Mouse (Mus musculus): ENCODE data around the gene Ctsz. TPM values are rescaled to one million over a fixed set of nuclear protein-coding genes. Genes with fewer than 3 reads are reported as not detected.

The Ctsz gene
- total and polyA plus RNA-seq, 3 experiments, result 141 to 417 (median 219) TPM

GRCm38 (mm10) chr2:174477543-174478319, 38.9 kb upstream of the Ctsz start:
- Histone ChIP-seq H3K27ac (ENCODE audit: insufficient read depth, low read depth) (no peak overlapping the region), H3K36me3 (replicated peaks in 1 of 2; ENCODE audit: control insufficient read depth in 1 of 2, insufficient read depth in 1 of 2, low read length in 1 of 2) (no peaks in the 10 kb centered on the region), H3K9me3 (replicated peaks; ENCODE audit: low read length) (no peaks in the 10 kb centered on the region), H3K4me1 (ENCODE audit: control insufficient read depth in 1 of 2, insufficient read depth in 2 of 2) (peaks cover 6 to 22% of the 10 kb centered on the region in 2 experiments; a peak in 2 of 4 replicates), H3K27me3 (replicated peaks) (no peaks in the 10 kb centered on the region), H3K4me3 (replicated peaks in 1 of 3; ENCODE audit: low read depth in 2 of 3, low read length in 2 of 3, poor library complexity in 1 of 3) (no peak overlapping the region), H3K9ac (ENCODE audit: insufficient read depth, low read depth) (no peak overlapping the region), H3K79me2 (replicated peaks; ENCODE audit: control insufficient read depth, extremely low read depth, insufficient read depth, poor library complexity, severe bottlenecking) (no peaks in the 10 kb centered on the region), H3K4me2 (ENCODE audit: insufficient read depth, low read depth, poor library complexity, severe bottlenecking) (no peak overlapping the region)
- TF ChIP-seq TCF12 (IDR thresholded peaks at IDR 0.05; ENCODE audit: low read depth, low read length), result no peak
- no peak for TF ChIP-seq CHD2 (IDR thresholded peaks at IDR 0.05; ENCODE audit: low read length)
- no peak for TF ChIP-seq IRF4 (IDR thresholded peaks at IDR 0.05; ENCODE audit: low read depth, low read length)
- no peak for TF ChIP-seq ZC3H11A (IDR thresholded peaks at IDR 0.05; ENCODE audit: low read depth, low read length)
- in situ Hi-C loops (cut with MboI; ENCODE audit: low pct_ligation_motif_present, low pct_unique_long_range_greater_than_20kb, low sequenced_read_pairs) (no loop called here), dilution Hi-C loops (cut with MboI; ENCODE audit: extremely low pct_ligation_motif_present, extremely low pct_unique_long_range_greater_than_20kb, low sequenced_read_pairs) (no loop called here)
- no peak for DNase-seq (ENCODE audit: extremely low read depth)

- in situ Hi-C loops (cut with MboI; ENCODE audit: low pct_ligation_motif_present, low pct_unique_long_range_greater_than_20kb, low sequenced_read_pairs), result no loop called here
- TF ChIP-seq USF1 (IDR thresholded peaks at IDR 0.05; ENCODE audit: low read depth, low read length) (no peak), ELF1 (IDR thresholded peaks at IDR 0.05; ENCODE audit: low read depth, low read length) (no peak), MYC (IDR thresholded peaks at IDR 0.05; ENCODE audit: low read depth, low read length) (peak; percentile 3; the same call in 1 of the 2 replicates), RAD21 (IDR thresholded peaks at IDR 0.05; ENCODE audit: low read depth, low read length) (no peak), JUND (conservative IDR thresholded peaks at IDR 0.05; ENCODE audit: low read depth, low read length) (no peak), MXI1 (IDR thresholded peaks at IDR 0.05; ENCODE audit: low read depth, low read length) (peak; percentile 70; the same call in 1 of the 2 replicates), TBP (conservative IDR thresholded peaks at IDR 0.05; ENCODE audit: low read depth, low read length) (0 out of 2 replicates have a peak, but pooled peaks have one; percentile 20), EP300 (IDR thresholded peaks at IDR 0.05; ENCODE audit: low read length) (no peak), CHD1 (IDR thresholded peaks at IDR 0.05; ENCODE audit: low read depth, low read length) (no peak), BHLHE40 (IDR thresholded peaks at IDR 0.05; ENCODE audit: low read depth, low read length) (peak; percentile 82), ETS1 (conservative IDR thresholded peaks at IDR 0.05; ENCODE audit: low read depth, low read length) (no peak), MEF2A (IDR thresholded peaks at IDR 0.05; ENCODE audit: borderline replicate concordance, low read depth, low read length) (no peak)
- Histone ChIP-seq H3K27me3 (replicated peaks) (no peaks in the 10 kb centered on the region), H3K36me3 (replicated peaks in 1 of 2; ENCODE audit: control insufficient read depth in 1 of 2, insufficient read depth in 1 of 2, low read length in 1 of 2) (peaks cover 15 to 29% of the 10 kb centered on the region in 2 experiments), H3K9me3 (replicated peaks; ENCODE audit: low read length) (no peaks in the 10 kb centered on the region), H3K79me2 (replicated peaks; ENCODE audit: control insufficient read depth, extremely low read depth, insufficient read depth, poor library complexity, severe bottlenecking) (peaks cover 39% of the 10 kb centered on the region), H3K4me2 (ENCODE audit: insufficient read depth, low read depth, poor library complexity, severe bottlenecking) (peak overlapping the region; percentile 77), H3K27ac (ENCODE audit: insufficient read depth, low read depth) (peak overlapping the region; percentile 84), H3K4me3 (replicated peaks in 1 of 3; ENCODE audit: low read depth in 2 of 3, low read length in 2 of 3, poor library complexity in 1 of 3) (peak overlapping the region; percentile 50 to 93 (median 51)), H3K4me1 (ENCODE audit: control insufficient read depth in 1 of 2, insufficient read depth in 2 of 2) (peaks cover 10 to 52% of the 10 kb centered on the region in 2 experiments), H3K9ac (ENCODE audit: insufficient read depth, low read depth) (peak overlapping the region; percentile 73; the same call in 1 of the 2 replicates)
- dilution Hi-C loops (cut with MboI; ENCODE audit: extremely low pct_ligation_motif_present, extremely low pct_unique_long_range_greater_than_20kb, low sequenced_read_pairs), result no loop called here
- peak; percentile 38 for DNase-seq (ENCODE audit: extremely low read depth)
Observed at GRCm38 (mm10) chr2:174473550-174473927, 34.7 kb upstream of the Ctsz start.

Data from CH12.LX (cell line).